Mouse (Mus musculus) urinary bladder, adult 2 months (tissue): ENCODE data around the gene Gm6525. TPM values are rescaled to one million over a fixed set of nuclear protein-coding genes. Genes with fewer than 3 reads are reported as not detected.

Experiments used
- DNase-seq: peaks from one replicate; pipeline ENCODE4 v3.0.0; 2022; ENCODE audit warnings: low spot score
- polyA plus RNA-seq: library from polyadenylated mRNA; depleted of rRNA; stranded (reverse); fragments of >200 nt; gene quantifications from 2 replicates; pipeline ENCODE4 v1.2.3, GENCODE M21; 2012

The Gm6525 gene
- polyA plus RNA-seq, 1 experiment, result not detected

DNA sequence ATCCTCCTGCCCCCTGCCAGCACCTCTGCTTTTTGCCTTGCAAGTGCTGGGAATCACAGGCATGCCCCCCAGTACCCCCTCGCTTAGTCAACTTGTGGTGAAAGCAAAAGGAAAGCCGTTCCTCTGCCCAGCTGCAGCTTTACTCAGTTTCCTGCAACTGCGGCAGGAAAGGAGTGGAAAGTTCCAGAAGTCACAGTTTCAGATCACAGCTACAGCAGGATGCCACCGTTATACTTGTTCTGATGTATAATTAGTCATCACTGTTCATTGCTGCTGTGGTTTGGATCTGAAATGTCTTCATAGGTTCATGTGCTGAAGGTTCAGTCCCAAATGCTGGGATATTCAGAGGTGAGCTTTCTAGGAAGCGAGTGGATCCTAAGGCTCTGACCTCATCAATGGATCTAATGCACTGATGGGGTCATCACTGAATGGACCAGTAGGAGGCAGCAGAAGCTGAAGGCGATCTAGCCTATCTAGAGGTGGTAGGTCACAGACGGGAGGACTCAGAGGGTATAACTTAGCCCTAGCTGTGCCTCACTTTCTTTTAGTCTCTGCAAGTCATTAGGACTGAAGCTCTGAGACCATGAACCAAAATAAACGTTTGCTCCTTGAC is 4.4 kb upstream of the Gm6525 start:
- DNase-seq, result no peak

DNA sequence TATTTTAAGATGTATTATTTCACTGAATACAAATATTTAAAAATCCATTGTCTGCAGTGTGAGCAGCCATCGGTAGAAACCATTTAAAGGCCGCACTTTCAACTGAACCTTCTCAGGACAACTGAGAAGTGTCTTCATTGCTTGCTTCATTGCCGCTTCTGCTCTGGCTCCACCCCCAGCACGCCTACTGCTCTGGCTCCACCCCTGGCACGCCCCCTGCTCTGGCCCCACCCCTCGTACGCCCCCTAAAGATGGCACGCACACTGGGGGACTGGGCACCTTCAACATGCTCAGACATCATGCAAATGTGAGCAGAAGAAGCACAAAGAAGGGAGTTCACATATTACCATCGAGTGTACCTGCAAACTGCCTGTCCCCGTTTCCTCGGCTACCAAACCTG is 1.5 kb upstream of the Gm6525 start:
- no peak for DNase-seq

DNA sequence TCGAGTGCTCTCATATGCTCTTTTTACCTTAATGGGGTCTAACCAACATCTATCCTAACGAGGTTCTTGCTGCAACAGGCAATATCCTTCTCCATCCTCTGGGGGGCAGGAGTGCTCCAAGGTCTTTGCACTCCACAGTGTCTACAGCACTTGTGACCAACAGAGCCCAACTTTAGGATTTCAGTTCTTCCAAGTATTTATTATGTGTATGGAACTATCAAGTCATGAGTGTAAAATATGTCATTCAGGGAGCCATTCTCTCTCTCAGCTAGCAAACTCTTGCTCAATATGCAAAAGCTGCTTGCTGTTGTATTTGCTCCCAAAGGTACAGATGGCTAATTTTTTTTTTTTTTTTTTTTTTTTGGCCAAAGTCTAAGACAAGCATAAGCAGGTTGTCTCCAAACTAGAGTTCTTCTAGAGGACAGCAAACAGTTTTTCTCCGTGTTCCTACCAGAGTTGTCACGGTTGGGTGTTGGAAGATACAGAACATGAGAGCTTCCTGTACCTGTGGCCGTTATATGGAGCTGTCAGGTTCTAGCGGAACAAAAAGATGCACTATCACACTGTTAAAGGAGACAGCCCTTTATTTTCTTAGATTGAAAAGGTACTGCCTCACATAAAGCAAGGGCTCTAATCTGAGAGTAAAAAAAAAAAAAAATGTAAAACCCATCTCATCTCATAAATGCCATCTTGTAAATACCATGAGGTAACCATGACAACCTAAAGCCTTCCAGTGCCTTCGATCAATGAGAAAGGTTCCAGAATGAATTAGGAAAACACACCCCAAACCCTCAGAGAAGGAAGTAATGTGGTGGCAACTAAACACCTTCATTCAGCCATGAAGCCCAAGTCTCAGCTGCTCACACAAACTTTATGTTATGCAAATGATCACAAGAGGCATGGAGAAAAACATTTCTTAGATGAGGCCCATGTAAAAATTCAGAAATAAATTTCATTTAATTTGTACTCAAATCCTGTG is 1.7 kb downstream of the Gm6525 start:
- DNase-seq, result no peak

DNA sequence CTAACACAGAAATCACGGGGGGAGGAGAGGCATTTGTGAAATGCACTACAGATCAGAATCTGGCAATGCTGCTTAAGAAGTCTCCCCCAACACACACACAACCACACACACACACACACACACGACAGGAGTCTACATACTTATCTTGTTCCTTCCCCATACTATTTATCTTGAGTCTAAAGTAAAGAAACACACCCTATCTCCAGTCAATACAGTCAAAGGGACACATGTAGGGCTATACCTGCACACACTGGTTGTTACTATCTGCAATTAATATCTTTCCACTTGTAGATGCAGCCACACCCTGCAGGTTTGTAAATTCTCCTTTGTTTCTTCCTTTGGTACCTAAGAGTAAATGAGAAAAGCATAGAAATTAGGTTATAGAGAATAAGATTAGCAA is 3.9 kb downstream of the Gm6525 start:
- no peak for DNase-seq

DNA sequence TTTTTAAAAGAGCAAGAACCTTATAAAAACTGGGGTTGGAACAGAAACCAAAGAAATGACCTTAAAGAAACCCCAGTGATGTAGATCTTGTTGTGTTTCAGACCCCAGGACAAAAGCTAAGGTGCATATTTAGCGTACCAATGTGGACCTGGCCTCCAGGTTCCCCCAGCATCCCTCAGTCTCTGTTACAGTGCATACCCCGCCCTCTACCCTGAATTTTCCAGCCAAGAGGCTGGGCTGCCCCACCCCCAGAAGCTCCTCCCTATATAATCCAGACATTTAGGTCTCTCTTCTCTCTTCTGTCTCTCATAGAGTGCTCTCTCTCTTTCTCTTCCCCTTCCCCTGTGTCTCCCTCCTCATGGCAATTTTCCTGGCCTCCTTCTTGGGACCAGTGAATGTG is 6.4 kb downstream of the Gm6525 start:
- no peak for DNase-seq

DNA sequence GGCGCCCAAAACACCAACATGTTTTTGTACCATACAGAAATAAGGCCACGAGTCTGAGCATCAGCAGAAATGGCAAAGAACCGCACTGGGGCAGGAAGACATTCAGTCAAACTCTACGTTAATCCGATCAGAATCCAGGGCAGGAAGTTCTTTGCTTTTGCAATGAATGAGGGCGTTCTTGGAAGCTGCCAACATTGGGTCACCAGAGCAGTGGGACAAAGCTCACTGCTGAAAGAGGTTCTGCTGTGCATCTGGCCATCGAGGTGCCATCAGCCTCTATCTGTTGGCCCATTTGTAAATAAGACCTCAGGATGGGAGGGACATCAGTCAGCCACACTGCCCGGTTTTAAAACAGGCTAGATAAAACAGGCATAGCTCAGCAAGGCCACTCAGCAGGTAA is 7.2 kb downstream of the Gm6525 start:
- no peak for DNase-seq

DNA sequence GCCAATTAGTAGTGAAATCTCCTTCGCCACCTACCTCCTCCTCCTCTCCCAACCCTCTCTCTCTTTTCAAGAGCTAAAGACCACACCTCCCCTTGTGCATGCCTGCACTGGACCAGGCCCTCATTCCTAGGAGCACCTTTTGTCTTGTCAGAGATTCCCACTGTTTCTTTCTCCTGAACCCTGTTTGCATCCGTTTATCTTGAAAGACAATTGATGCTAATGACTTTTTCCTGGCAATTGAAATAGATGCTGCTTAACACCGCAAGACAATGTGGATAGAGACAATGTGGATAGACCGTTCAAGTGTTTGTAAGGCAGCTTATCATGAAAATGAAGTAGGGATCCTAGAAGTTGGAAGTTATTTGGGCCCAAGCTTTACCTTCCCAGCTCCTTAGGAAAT is 7.8 kb downstream of the Gm6525 start:
- DNase-seq, result no peak

DNA sequence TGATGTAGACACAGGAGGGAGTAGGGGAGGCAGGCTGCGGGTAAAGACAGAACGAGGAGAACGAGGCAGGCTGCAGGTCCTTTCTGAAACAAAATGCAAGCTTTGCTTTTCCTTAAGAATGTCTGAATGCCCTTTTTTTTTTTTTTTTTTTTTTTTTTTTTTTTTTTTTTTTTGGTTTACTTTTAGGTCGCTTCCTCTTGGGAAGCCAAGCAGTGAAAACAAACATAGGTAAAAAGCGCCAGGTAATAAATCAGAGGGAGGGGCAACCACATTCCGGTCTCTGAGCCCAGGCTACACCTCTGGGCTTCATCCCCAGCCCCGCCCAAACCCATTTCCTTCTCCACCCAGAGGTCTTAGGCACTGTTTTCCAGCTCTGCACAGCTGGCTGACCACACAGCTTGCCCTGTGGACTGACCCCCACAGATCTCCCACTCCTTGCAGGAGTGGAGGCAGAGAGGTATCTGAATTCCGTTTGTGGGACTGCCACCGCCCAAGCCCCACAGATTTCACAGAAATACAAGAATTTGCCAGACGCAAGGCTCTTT is 15.8 kb downstream of the Gm6525 start:
- DNase-seq, result no peak

DNA sequence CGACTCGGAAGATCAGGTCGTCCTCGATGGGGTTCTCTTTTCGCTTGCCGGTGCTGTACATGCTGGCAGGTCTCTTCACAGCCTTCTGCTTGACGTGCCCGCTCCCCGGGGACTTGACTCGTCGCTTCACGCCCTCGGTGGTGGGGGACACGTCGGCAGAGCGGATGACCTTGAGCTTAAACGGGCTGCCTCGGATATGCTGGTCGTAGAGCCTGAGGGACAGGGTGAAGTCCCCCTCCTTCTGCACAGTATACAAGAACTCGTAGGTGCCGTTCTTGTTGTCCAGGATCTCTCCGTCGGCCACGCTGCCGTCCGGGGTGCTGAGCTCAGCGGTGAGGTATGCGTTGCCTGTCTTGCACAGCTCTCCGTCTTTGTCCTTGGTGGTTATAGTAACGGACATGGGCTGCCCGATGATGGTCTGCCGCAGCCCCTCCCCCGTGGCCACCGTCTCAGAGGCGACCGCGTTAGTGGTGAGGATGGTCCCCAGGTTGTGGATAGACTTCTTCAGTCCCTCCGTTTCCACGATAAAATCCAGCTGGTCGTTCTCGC is 16.7 kb downstream of the Gm6525 start:
- DNase-seq, result no peak

DNA sequence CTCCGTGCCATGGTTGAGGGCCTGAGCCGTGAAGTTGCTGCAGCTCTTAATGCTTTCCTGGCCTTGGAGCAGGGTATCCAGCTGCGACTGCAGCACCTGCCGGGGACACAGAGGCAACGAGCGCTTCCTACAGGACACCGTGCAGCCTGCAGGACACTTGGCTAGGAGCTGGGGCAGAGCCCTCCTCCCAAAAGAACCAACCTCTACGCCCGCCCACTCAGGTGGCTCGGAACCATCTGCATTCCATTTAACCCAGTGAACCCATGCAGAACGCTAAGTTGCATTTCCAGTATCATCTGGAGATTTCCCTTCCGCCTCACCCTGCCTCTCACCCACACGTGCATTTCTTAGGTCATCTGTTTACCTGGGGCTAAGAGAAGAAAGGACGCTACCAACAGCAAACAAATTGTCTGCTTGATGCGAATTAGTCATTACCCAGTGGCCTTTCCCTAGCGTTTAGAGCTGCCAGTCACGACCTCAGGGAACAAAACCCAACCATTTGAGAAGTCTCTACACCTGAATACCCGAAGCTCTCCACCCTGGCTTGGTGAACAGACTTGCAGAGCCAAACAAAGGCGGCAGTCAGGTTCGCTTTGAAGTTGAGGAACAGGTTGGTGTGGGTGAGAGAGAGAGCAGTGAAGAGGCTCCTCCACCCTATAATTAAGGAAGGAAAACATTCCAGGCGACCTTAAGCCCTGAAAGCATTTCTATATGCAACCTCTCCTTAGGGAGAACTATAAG is 17.4 kb downstream of the Gm6525 start:
- no peak for DNase-seq

DNA sequence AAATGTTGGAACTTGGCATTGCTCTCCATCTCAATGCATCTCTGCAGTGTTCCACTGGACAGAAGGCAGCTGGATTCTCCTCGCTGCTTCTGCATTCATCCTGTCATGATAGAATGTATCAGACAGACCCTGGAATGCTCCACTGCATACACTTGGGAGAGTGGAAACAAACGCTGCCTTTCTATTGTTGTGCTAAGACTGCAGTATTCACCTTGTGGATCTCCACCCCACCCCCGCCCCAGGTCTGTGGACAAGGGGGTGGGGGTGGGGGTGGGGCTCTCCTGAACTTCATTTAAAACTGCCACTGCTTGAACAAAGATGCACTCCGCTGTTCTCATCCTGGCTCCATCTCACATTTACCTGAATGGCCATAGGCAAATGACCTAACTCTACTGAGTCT is 20.0 kb downstream of the Gm6525 start:
- DNase-seq, result no peak

DNA sequence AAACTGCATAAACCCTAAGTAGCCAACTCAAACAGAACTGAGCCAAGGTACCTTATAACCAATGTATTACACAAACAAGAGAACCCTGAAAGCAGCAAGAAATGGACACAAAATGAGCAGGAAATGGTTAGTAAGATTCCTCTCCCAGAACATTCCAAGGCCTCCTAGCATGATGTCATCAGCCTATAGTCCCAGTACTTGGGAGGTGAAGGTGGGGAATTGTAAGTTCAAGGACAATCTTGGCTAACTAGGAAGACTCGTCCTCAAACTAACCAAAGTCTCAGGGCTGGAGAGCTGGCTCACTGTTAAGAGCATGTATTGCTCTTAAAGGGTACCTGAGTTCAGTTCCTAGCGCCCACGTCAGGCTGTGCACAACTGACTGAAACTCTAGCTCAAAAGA is 24.3 kb downstream of the Gm6525 start:
- no peak for DNase-seq

DNA sequence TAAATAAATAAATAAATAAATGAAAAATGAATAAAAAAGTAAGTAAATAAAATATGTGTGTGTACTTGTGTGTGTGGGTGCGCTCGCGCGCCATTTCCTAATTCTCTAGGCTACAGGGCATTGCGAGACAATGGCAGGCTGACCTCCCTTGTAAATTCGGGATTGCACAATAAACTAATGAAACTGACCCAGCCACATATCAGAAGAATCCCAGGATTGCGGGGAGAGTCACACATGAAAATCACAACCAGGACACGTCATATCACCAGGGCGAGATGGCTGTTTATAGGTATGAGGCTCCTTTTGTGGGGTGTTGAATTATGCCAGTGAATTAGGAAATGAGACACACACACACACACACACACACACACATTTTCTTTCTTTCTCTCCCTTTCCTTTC is 25.6 kb downstream of the Gm6525 start:
- no peak for DNase-seq

DNA sequence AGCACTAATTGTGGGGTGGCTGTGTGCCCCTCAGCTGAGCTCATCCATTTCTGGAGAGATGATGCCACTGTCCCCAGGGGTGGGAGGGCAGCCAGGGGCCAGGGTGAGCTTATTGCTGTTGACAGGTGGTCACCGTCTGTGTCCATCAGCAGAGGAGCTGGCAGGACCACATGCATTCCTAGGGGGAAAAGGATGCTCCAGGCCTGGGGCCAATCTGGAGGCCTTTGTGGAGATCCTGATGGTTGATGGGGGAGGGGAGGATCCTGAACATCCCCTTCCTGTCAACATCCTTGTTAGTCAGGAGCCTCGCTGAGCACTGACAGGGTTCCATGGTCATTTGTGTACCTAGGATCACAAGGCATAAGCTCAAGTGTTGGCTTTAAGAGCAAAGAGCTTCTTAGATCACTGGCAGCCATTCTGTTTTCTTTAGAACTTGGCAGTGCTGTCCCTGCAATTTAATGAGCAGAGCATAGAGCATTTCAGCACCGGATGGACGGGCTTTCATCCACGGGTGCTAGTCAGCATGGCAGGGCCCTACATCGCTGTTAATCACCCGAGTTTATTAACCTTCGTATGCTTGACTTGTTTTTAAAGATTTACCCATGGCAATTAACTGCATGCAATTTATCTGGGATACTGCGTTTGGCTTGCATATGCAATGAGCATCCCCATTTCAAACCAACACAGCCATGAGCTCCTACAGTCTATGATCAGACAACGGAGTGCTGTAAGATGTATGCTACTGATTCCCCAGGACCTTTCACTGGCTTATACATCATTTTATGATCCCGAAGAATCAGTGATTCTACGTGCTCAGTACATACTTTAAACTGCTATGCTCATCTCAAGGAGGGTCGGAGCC is 26.9 kb downstream of the Gm6525 start:
- no peak for DNase-seq

DNA sequence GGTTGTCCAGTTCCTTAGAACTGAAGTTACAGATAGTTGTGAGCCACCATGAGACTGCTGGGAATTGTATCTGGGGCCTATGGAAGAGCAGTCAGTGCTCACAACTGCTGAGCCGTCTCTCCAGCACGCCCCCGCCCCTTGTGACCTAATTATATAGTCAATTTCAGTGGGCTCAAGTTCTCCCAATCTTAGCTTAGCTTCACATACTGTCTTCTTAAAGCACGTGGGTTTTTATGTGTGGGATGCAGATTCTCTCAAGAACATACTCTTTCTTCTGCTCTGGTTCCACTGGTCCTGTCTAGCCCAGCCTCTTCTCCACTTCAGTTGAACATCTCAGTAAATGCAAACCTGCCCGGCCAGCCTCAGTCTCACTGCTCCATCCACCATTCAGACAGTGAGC is 30.7 kb downstream of the Gm6525 start:
- no peak for DNase-seq

DNA sequence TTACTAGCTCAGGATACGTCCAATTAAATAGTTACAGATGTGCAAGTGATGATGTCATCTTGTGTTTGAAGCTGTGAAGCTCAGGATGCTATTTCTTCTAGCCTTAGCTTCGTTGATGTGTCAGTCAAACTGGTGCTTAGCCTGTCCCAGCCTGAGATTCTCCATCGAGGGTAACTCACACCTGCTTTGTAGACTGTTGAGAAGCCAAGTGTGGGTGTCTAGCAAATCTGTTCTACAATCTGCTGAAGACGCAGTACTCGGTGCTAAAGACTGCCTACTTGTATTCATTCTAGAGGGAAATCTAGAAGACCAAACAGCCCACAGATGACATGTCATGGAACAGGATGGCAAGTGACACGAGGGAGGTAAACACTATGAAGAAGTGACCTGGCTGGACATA is 31.7 kb downstream of the Gm6525 start:
- DNase-seq, result no peak

DNA sequence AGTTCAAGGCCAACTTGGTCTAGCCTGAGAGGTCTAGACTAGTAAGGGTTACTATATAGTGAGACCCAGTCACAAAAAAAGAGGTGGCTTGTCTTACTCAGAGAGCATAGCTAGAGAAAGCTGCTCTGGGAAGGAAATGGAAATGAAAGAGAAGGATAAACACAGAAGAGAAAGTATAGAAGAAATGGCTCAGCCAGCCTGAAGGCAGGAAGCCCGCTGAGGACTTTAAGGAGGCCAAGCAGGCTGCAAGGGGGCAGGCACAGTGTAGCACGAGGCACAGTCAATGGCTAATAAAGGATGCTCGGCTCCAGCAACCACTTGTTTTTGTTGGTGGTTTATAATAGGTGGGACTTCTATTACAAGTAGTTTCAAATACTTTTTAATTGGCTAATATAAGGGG is 32.2 kb downstream of the Gm6525 start:
- DNase-seq, result no peak

DNA sequence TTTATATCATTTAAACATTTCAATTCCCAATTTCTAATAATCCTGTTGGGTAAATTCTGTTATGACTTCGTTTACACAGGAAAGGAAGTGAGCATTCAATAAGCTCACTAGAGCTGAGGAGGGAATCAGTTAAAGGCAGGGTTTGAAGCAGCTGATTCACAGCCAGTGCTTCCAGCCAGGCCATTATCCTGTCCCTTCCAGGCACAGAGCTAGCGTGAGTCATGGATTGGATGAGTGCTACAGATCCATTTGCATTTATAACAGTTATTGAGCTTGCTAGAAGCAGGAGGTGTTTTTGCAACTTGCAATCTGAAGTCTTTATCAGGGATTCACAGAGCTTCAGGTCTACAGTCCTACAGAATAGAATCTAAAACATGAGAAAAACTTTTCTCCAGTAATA is 33.5 kb downstream of the Gm6525 start:
- DNase-seq, result no peak

DNA sequence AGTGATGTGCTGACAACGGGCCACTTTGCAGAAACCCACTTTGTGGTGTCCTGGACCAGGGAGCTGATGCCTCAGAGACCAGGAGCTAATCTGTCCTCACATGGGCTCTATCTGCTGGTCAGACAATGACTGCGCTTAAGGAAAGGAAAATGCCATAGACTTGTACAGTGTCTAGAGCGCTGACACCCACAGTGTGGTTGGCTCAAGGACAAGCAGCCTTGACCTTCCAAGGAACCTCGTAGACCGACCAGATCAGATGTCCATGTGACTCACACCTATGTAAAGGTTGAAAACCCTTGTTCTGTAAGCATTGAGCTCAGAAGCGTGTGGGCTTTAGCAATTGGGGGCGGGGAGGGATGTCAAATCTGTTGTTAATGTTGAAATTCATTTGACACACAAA is 34.6 kb downstream of the Gm6525 start:
- DNase-seq, result no peak

DNA sequence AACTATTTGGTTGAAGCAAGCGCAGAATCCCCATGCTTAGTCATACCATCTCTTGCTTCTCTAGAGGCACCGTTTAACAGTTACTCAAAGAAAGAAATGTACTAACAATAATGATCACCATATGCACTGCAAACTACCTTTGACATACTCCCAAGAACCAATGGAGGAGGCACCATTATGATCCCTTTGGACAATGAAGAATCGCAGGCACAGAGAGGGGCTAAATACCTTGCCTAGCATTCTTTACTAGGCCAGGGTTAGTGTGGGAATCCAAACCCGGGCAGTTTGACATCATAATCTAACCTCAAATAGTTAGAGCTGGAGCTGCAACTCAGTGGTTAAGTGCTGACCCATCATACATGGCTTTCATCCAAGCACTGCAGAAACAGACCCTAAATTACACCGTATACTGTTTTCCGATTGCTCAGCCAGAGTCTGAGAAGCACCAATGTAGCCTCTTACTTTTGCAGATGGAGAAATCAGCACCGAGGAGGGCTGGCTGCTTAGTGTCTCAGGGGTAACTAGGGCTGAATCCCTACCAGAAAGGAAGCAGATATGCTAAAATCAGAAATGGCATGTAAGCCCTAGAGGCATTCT is 35.1 kb downstream of the Gm6525 start:
- no peak for DNase-seq
